Mouse (Mus musculus) heart, embryonic 15.5 days (tissue): Measurements from ENCODE around the gene Ctrb1. TPM values are rescaled to one million over a fixed set of nuclear protein-coding genes. Genes with fewer than 3 reads are reported as not detected.

Source experiments
- ATAC-seq: fragments of 200-750 bp; cut with Nextera tagmentation; replicated peaks from 2 replicates; pipeline ENCODE4 v1.8.0; 2017; ENCODE audit warnings: low read depth, moderate TSS enrichment; ENCODE audit not compliant: insufficient number of reproducible peaks, insufficient read depth, low FRiP score
- H3K27ac ChIP-seq: fragments of 300-500 bp; sonication (generic); 2 replicates; pipeline ENCODE4 v1.5.1; 2015; ENCODE audit warnings: mild to moderate bottlenecking, inconsistent platforms
- H3K27me3 ChIP-seq: fragments of 300-500 bp; sonication (generic); 2 replicates; pipeline ENCODE4 v1.6.1; 2015; ENCODE audit warnings: inconsistent platforms
- H3K36me3 ChIP-seq: fragments of 300-500 bp; sonication (generic); 2 replicates; pipeline ENCODE4 v1.6.1; 2015; ENCODE audit warnings: mild to moderate bottlenecking, inconsistent platforms
- H3K4me1 ChIP-seq: fragments of 300-500 bp; sonication (generic); replicated peaks from 2 replicates; pipeline ENCODE4 v1.6.1; 2015; ENCODE audit warnings: inconsistent platforms
- H3K4me2 ChIP-seq: fragments of 300-500 bp; sonication (generic); 2 replicates; pipeline ENCODE4 v1.6.1; 2015; ENCODE audit warnings: inconsistent platforms, mild to moderate bottlenecking, moderate library complexity
- H3K4me3 ChIP-seq: fragments of 300-500 bp; sonication (generic); 2 replicates; pipeline ENCODE4 v1.5.1; 2015; ENCODE audit warnings: mild to moderate bottlenecking, inconsistent platforms
- H3K9ac ChIP-seq: fragments of 300-500 bp; sonication (generic); 2 replicates; pipeline ENCODE4 v1.6.1; 2015; ENCODE audit warnings: mild to moderate bottlenecking, inconsistent platforms
- H3K9me3 ChIP-seq: fragments of 300-500 bp; sonication (generic); replicated peaks from 2 replicates; pipeline ENCODE4 v1.6.1; 2016; ENCODE audit warnings: inconsistent platforms
- whole genome bisulfite sequencing: fragments of 180-500 bp; shearing (Covaris S2); methylation state at CpG from one replicate; pipeline ENCODE4 v1.1.7; 2015; ENCODE audit warnings: mixed read lengths; 5-methylcytosine and 5-hydroxymethylcytosine counted together
- polyA plus RNA-seq: library from polyadenylated mRNA; unstranded; fragments of >200 nt; fragmentation: Nextera tagmentation; extraction: Ambion mirVana; gene quantifications from 2 replicates; pipeline ENCODE4 v1.2.1, GENCODE M21; 2015

Ctrb1 gene
- polyA plus RNA-seq, 1 experiment from 2014 or later = 2.9 TPM

DNA sequence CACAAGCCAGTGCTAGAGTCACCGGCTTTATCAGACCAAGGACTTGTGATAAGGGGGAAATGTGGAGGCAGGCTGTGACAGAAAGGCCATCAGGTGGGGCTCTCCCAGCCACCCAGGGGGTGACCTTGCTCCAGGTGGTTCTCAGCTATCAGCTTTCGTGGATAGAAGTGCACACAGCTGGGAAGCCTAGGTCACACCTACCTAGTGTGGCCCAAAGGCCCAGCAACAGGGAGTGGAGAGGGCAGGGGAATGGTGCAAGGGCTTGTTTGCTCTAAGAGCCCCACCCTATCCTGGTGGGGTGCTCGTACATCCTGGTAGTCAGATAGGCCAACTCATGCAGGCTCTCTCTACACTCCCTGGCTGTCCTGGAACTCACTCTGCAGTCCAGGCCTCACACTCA is 14.4 kb upstream of the Ctrb1 start:
- Histone ChIP-seq H3K4me3 (no peak overlapping the region), H3K9ac (no peak overlapping the region), H3K4me1 (peaks cover 15% of the 10 kb centered on the region), H3K4me2 (no peak overlapping the region), H3K36me3 (peaks cover 17% of the 10 kb centered on the region), H3K9me3 (no peaks in the 10 kb centered on the region), H3K27ac (no peak overlapping the region), H3K27me3 (no peaks in the 10 kb centered on the region)
- ATAC-seq = no peak
- WGBS = 20% methylated on average over 3 of the region's 3 CpGs

DNA sequence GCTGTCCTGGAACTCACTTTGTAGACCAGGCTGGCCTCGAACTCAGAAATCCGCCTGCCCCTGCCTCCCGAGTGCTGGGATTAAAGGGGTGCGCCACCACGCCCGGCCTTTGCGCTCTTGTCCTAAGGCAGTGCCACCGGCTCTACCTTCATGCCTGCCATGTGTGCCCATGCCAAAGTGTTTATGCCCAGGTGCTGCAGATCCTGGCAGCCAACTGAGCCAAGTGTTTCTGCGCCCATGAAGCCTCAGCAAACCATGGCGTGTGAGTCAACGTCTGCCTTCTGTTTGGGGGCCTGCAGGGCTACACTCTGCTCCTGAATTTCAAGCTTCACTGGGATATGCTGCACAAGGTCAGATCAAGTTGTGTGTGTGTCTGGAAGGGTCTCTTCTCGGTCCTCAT is 13.8 kb upstream of the Ctrb1 start:
- Histone ChIP-seq H3K4me3 (no peak overlapping the region), H3K9ac (no peak overlapping the region), H3K4me2 (no peak overlapping the region), H3K36me3 (peaks cover 11% of the 10 kb centered on the region), H3K27ac (no peak overlapping the region), H3K27me3 (no peaks in the 10 kb centered on the region), H3K9me3 (no peaks in the 10 kb centered on the region), H3K4me1 (peaks cover 15% of the 10 kb centered on the region)
- no peak for ATAC-seq
- 90% methylated on average over 12 of the region's 12 CpGs for WGBS

DNA sequence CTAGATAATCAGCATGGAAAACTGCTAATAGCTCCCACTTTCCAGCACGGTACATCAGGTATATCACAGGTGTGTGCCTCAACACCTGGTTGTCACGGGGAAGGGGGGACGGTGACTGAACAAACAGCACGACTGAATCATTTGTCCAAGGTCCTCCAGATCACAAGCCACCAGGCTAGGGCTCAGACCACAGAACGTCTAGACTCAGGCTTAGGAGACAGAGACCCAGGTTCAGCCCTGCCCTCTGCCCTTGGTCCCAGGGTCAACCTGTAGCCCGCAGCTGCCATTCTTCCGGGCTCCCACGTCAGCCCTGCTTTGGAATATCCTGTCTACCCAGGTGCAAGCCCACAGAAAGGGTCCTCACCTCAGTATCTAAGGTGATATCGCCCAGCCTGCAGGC is 10.6 kb upstream of the Ctrb1 start:
- Histone ChIP-seq H3K36me3 (no peaks in the 10 kb centered on the region), H3K27me3 (no peaks in the 10 kb centered on the region), H3K9me3 (no peaks in the 10 kb centered on the region), H3K4me3 (no peak overlapping the region), H3K27ac (no peak overlapping the region), H3K4me2 (no peak overlapping the region), H3K4me1 (peaks cover 13% of the 10 kb centered on the region), H3K9ac (no peak overlapping the region)
- WGBS = 77% methylated on average over 9 of the region's 9 CpGs
- ATAC-seq = no peak

DNA sequence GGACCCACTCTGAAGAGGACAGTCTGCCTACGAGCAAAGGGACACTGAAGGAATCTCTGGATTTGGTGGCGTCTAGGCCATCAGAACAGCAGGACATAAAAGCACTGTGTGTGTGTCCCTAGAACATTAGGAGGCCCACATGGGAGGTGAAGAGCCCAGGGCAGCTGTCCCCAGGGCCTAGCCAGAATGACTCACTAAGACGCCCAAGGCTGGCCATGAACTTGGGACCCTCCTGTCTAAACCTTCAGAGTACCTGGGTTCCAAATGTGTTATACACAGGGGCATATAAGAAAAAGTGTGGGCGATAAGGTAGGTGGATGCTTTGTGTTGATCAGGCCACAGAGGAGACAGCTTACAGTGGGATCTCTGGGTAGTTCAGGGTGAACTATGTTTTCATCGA is 9.9 kb upstream of the Ctrb1 start:
- no peaks in the 10 kb centered on the region for H3K36me3 ChIP-seq
- ATAC-seq = no peak
- no peak overlapping the region for H3K27ac ChIP-seq
- H3K9me3 ChIP-seq = no peaks in the 10 kb centered on the region
- H3K4me2 ChIP-seq = no peak overlapping the region
- H3K4me3 ChIP-seq = no peak overlapping the region
- no peak overlapping the region for H3K9ac ChIP-seq
- no peaks in the 10 kb centered on the region for H3K27me3 ChIP-seq
- 89% methylated on average over 5 of the region's 5 CpGs for WGBS
- H3K4me1 ChIP-seq = peaks cover 9% of the 10 kb centered on the region

DNA sequence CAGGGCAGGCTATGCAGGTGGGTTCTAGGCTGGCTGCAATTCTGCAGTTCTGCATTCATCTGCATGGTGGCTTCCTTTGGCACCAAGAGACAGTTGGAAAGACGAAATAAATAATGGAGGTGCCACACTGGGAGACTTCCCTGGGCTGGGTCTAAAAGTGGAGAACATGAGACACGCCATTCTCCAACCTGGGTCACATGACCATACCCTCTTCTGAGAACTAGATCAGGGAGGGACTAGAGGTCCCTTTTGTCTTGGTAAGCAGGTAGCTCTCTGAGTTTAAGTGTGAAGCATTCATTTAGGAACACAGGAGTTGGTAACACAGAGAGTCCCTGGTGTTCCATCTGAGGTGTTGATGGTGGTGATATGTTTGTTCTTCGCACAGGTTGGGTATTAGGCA is 9.4 kb upstream of the Ctrb1 start:
- H3K36me3 ChIP-seq = no peaks in the 10 kb centered on the region
- 70% methylated on average over 3 of the region's 3 CpGs for WGBS
- no peaks in the 10 kb centered on the region for H3K27me3 ChIP-seq
- H3K4me3 ChIP-seq = no peak overlapping the region
- H3K9me3 ChIP-seq = no peaks in the 10 kb centered on the region
- H3K4me1 ChIP-seq = peaks cover 9% of the 10 kb centered on the region
- no peak overlapping the region for H3K27ac ChIP-seq
- H3K9ac ChIP-seq = no peak overlapping the region
- ATAC-seq = no peak
- H3K4me2 ChIP-seq = no peak overlapping the region

DNA sequence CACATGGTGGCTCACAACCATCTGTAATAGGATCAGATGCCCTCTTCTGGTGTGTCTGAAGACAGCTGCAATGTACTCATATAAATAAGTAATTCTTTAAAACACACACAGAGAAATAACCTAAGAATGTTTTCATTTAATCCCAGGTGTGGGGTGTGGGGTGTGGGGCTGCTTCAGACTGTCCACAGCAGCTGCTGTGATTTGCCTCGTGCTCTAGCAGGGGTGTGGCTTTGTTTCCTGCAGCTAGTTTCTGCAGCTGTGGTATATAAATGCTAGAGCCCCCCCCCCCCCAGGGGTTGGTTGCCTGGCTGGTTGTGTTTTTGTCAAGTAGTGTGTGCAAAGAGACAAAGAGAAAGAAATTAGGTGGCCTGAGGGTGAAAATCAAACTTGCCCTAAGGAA is 8.2 kb upstream of the Ctrb1 start:
- Histone ChIP-seq H3K27me3 (no peaks in the 10 kb centered on the region), H3K4me3 (no peak overlapping the region), H3K9ac (no peak overlapping the region), H3K4me2 (no peak overlapping the region), H3K4me1 (peaks cover 7% of the 10 kb centered on the region), H3K9me3 (no peaks in the 10 kb centered on the region), H3K27ac (no peak overlapping the region), H3K36me3 (no peaks in the 10 kb centered on the region)
- WGBS = 24% methylated on average over 1 of the region's 1 CpGs
- ATAC-seq = no peak

DNA sequence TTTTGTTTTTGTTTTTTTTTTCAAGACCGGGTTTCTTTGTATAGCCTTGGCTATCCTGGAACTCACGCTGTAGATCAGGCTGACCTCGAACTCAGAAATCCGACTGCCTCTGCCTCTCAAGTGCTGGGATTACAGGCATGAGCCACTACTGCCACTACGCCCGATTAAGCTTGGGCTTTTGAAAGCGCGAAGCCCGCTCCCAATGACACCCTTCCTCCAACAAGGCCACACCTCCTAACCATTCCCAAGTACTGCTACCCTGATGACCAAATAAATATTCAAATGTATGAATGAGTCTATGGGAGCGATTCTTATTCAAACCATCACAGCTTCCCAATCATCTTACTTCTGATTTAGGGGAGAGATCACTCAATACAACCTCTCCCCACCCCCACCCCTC is 6.8 kb upstream of the Ctrb1 start:
- WGBS = 78% methylated on average over 10 of the region's 10 CpGs
- no peaks in the 10 kb centered on the region for H3K9me3 ChIP-seq
- ATAC-seq = no peak
- H3K9ac ChIP-seq = no peak overlapping the region
- no peak overlapping the region for H3K4me2 ChIP-seq
- no peak overlapping the region for H3K27ac ChIP-seq
- peaks cover 9% of the 10 kb centered on the region for H3K4me1 ChIP-seq
- no peaks in the 10 kb centered on the region for H3K27me3 ChIP-seq
- no peaks in the 10 kb centered on the region for H3K36me3 ChIP-seq
- H3K4me3 ChIP-seq = no peak overlapping the region

DNA sequence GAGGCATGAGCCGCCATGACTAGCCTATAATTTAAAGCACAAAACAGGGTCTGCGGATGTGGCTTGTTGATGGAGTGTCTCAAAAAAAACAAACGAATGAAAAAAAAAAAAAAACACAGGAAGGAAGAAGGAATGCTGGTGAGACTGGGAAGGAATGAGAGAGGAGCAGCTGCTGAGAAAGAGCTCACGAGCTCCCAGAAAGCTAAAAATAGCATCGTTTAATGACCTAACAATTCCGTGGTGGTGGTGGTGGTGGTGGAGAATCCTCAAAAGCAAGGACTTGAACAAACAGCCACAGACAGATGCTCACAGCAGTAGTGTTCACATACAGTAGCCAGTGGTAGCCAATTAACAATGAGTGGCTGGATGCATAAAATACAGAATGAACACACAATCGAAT is 4.6 kb upstream of the Ctrb1 start:
- Histone ChIP-seq H3K27ac (no peak overlapping the region), H3K36me3 (no peaks in the 10 kb centered on the region), H3K27me3 (no peaks in the 10 kb centered on the region), H3K4me3 (no peak overlapping the region), H3K9me3 (no peaks in the 10 kb centered on the region), H3K4me2 (no peak overlapping the region), H3K4me1 (peaks cover 9% of the 10 kb centered on the region), H3K9ac (no peak overlapping the region)
- no peak for ATAC-seq
- WGBS = 39% methylated on average over 7 of the region's 7 CpGs

DNA sequence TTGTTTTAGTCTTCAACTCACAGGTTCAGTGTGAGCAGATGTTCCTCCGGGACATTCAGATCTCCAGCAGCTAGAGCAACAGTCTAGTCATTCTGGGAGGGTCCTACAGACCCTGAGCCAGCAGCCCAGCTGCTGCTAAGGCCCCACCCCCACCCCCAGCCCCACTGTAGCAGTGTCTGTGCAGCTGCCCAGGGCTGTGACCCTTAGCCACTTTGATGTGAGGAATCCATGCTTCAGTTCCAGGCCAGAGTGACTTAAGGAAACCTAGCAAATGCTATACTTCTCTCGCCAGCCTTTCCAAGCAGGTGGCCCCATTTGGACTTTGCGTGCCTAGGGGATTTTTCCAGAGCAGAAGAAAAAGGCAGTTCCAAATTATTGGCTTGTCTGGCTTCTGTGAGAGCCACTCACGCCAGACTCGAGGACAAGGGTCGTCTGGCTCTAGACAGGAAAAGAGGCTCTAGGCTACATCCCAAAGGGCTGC is 2.5 kb upstream of the Ctrb1 start:
- H3K9ac ChIP-seq = no peak overlapping the region
- no peak overlapping the region for H3K27ac ChIP-seq
- 51% methylated on average over 6 of the region's 6 CpGs for WGBS
- no peaks in the 10 kb centered on the region for H3K9me3 ChIP-seq
- H3K4me1 ChIP-seq = peaks cover 9% of the 10 kb centered on the region
- H3K4me3 ChIP-seq = no peak overlapping the region
- no peak overlapping the region for H3K4me2 ChIP-seq
- ATAC-seq = no peak
- no peaks in the 10 kb centered on the region for H3K27me3 ChIP-seq
- no peaks in the 10 kb centered on the region for H3K36me3 ChIP-seq

DNA sequence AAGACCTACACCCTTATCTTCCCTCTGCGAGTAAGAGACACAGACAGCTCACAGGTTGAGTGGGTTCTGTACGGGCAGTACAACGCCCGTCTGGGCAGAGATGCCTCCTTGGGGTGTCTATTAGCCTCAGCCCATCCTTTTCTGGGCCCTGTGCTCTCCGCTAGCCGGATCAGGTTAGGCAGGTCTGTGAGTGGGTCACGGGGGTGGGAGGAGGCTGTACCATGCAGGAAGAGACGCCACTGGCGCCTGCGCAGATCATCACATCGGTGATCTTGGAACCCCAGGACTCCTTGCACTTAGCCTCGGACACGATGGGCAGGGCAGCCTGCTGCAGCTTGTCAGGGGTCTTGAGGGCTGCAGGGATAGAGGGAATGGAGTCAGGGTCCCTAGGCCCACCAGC is 3.9 kb downstream of the Ctrb1 start:
- 78% methylated on average over 13 of the region's 13 CpGs for WGBS
- ATAC-seq = no peak

DNA sequence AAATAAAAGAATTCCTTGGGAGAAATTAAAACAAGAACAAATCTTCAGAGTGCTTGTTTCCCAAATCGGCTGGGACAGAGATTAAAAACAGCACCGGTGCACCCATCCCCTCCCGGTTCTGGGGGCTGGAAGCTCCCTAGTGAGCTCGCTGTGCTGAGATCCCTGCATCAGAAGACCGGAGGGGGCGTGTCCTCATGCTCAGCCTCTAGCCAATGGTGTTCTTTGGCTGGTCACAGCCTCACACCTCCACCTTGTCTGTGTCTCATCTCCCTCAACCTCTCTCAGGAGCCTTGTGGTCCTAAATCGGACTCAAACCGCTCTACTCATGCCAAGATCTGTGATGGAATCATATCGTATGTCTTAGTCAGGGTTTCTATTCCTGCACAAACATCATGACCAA is 8.3 kb downstream of the Ctrb1 start:
- ATAC-seq = no peak
- Histone ChIP-seq H3K4me3 (no peak overlapping the region), H3K4me1 (no peaks in the 10 kb centered on the region), H3K27me3 (no peaks in the 10 kb centered on the region), H3K4me2 (no peak overlapping the region), H3K36me3 (no peaks in the 10 kb centered on the region), H3K27ac (no peak overlapping the region), H3K9me3 (no peaks in the 10 kb centered on the region), H3K9ac (no peak overlapping the region)
- WGBS = 22% methylated on average over 9 of the region's 9 CpGs

More for the DNA sequence above, 3.9 kb downstream of the Ctrb1 start:
- H3K9ac ChIP-seq = no peak overlapping the region
- no peak overlapping the region for H3K4me3 ChIP-seq
- H3K9me3 ChIP-seq = no peaks in the 10 kb centered on the region
- H3K36me3 ChIP-seq = no peaks in the 10 kb centered on the region
- H3K27me3 ChIP-seq = no peaks in the 10 kb centered on the region
- no peak overlapping the region for H3K4me2 ChIP-seq
- H3K27ac ChIP-seq = no peak overlapping the region
- no peaks in the 10 kb centered on the region for H3K4me1 ChIP-seq

DNA sequence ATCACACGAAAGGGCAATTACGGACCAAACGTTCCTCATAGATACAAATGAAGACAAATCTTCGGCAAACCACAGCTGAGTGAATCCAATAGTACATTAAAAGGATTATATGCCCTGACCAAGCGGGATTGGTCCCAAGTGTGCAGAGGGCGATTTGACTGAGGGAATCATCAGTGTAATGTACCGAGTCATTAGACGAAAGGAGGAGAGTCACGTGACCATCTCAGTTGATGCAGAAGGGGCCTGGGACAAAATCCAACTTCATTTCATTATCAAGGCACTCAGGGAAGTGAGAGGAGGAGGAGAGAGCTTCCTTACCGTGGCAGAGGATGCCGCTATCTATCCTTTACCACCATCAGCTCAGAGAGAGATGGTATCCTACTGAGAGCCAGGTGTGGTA is 9.7 kb downstream of the Ctrb1 start:
- Histone ChIP-seq H3K9me3 (no peaks in the 10 kb centered on the region), H3K4me3 (no peak overlapping the region), H3K27me3 (no peaks in the 10 kb centered on the region), H3K9ac (no peak overlapping the region), H3K36me3 (no peaks in the 10 kb centered on the region), H3K4me1 (no peaks in the 10 kb centered on the region), H3K4me2 (no peak overlapping the region), H3K27ac (no peak overlapping the region)
- 62% methylated on average over 11 of the region's 11 CpGs for WGBS
- no peak for ATAC-seq
